ENCODE assay signal across 21 mouse cellular contexts in genomic region chr14:118674224-118674623, GRCm38 (mm10). TPM values are rescaled to one million over a fixed set of nuclear protein-coding genes. Genes with fewer than 3 reads are reported as not detected.
DNase-seq lines count a peak whose midpoint lies in the region; ATAC-seq and TF ChIP-seq lines count a peak whose summit lies in the region.
"Had no signal": no experiment of that assay in that cellular context is flagged by ENCODE, and none has a peak within 500 bp of the region (broad histone marks: within the 10 kb centered on the region; RNA-seq: fewer than 3 reads in every experiment).

No protein-coding gene starts in this region.

- no peak overlapping the region for H3K4me3 ChIP-seq in liver, embryonic 11.5 days (ENCODE audit: low read depth, low read length)
- H3K4me3 ChIP-seq in liver, postnatal 0 days (ENCODE audit: low read depth, low read length) = no peak overlapping the region
- no peak overlapping the region for H3K4me3 ChIP-seq in bone marrow, adult 2 months (replicated peaks; ENCODE audit: control insufficient read depth, low read depth, low read length)
- H3K4me3 ChIP-seq in macrophage (ENCODE audit: inconsistent target) = no peak overlapping the region
- H3K4me3 ChIP-seq: embryonic facial prominence, embryonic 13.5 days; forebrain, embryonic 10.5 days; forebrain, embryonic 15.5 days; heart, embryonic 13.5 days; hindbrain, embryonic 10.5 days; hindbrain, embryonic 15.5 days; limb, embryonic 10.5 days; limb, embryonic 15.5 days; lung, embryonic 15.5 days; midbrain, embryonic 15.5 days; stomach, embryonic 15.5 days had no signal

- H3K27me3 ChIP-seq in liver, embryonic 11.5 days (replicated peaks; ENCODE audit: control insufficient read depth, insufficient read depth, low read length) = no peaks in the 10 kb centered on the region
- 0 out of 2 replicates have a peak, but pooled peaks cover 3% of the 10 kb centered on the region for H3K27me3 ChIP-seq in liver, postnatal 0 days (ENCODE audit: insufficient read depth, low read length)
- H3K27me3 ChIP-seq: forebrain, embryonic 15.5 days; heart, embryonic 13.5 days; hindbrain, embryonic 15.5 days; limb, embryonic 15.5 days; lung, embryonic 15.5 days; midbrain, embryonic 15.5 days; stomach, embryonic 15.5 days had no signal

- H3K4me1 ChIP-seq in liver, embryonic 11.5 days (replicated peaks; ENCODE audit: control insufficient read depth, insufficient read depth, low read length) = peaks cover 10% of the 10 kb centered on the region
- peaks cover 17% of the 10 kb centered on the region for H3K4me1 ChIP-seq in liver, postnatal 0 days (ENCODE audit: insufficient read depth)
- peaks cover 7% of the 10 kb centered on the region for H3K4me1 ChIP-seq in bone marrow, adult 2 months (ENCODE audit: control insufficient read depth, insufficient read depth, low read length)
- H3K4me1 ChIP-seq: forebrain, embryonic 15.5 days; heart, embryonic 13.5 days; hindbrain, embryonic 15.5 days; lung, embryonic 15.5 days; midbrain, embryonic 15.5 days had no signal

- DNase-seq in liver, embryonic 11.5 days (ENCODE audit: low spot score) = no peak
- DNase-seq in liver, postnatal 0 days = no peak
- no peak for DNase-seq in adrenal gland, postnatal 14 days
- DNase-seq in gastrocnemius, postnatal 10 days = no peak
- DNase-seq in cerebellum, adult 9-11 months = no peak
- DNase-seq: kidney, postnatal 4 days; right cerebral cortex, postnatal 25 days had no signal

- WGBS in liver, embryonic 11.5 days = 51% methylated on average over 7 of the region's 7 CpGs
- 49% methylated on average over 7 of the region's 7 CpGs for WGBS in liver, postnatal 0 days (ENCODE audit: insufficient replicate concordance)
- WGBS in bone marrow, adult 2 months = 38% methylated on average over 7 of the region's 7 CpGs
- WGBS in macrophage (ENCODE audit: missing documents) = 66% methylated on average over 7 of the region's 7 CpGs

- no peaks in the 10 kb centered on the region for H3K36me3 ChIP-seq in liver, embryonic 11.5 days (ENCODE audit: control insufficient read depth, insufficient read depth, low read length)
- H3K36me3 ChIP-seq in liver, postnatal 0 days (replicated peaks; ENCODE audit: insufficient read depth, low read length) = no peaks in the 10 kb centered on the region
- H3K36me3 ChIP-seq in macrophage (ENCODE audit: inconsistent target) = no peaks in the 10 kb centered on the region
- H3K36me3 ChIP-seq: embryonic facial prominence, embryonic 13.5 days; forebrain, embryonic 10.5 days; forebrain, embryonic 15.5 days; heart, embryonic 13.5 days; hindbrain, embryonic 10.5 days; hindbrain, embryonic 15.5 days; limb, embryonic 10.5 days; limb, embryonic 15.5 days; lung, embryonic 15.5 days; midbrain, embryonic 15.5 days; stomach, embryonic 15.5 days had no signal

- no peak overlapping the region for H3K9ac ChIP-seq in liver, embryonic 11.5 days (ENCODE audit: low read depth, low read length)
- no peak overlapping the region for H3K9ac ChIP-seq in liver, postnatal 0 days (replicated peaks)
- H3K9ac ChIP-seq: embryonic facial prominence, embryonic 13.5 days; forebrain, embryonic 15.5 days; heart, embryonic 13.5 days; hindbrain, embryonic 15.5 days; limb, embryonic 15.5 days; lung, embryonic 15.5 days; midbrain, embryonic 15.5 days; stomach, embryonic 15.5 days had no signal

- no peak for TF ChIP-seq POLR2A in bone marrow, adult 2 months (IDR thresholded peaks at IDR 0.05; ENCODE audit: borderline replicate concordance, control insufficient read depth, low read depth, low read length)

- H3K4me2 ChIP-seq in liver, embryonic 11.5 days = no peak overlapping the region
- no peak overlapping the region for H3K4me2 ChIP-seq in liver, postnatal 0 days (ENCODE audit: low read depth, low read length)
- H3K4me2 ChIP-seq: embryonic facial prominence, embryonic 13.5 days; forebrain, embryonic 15.5 days; heart, embryonic 13.5 days; hindbrain, embryonic 15.5 days; limb, embryonic 15.5 days; lung, embryonic 15.5 days; midbrain, embryonic 15.5 days; stomach, embryonic 15.5 days had no signal

- TF ChIP-seq EP300 in liver, postnatal 0 days (IDR thresholded peaks at IDR 0.05; ENCODE audit: low read depth) = no peak

- H3K79me2 ChIP-seq in macrophage (ENCODE audit: inconsistent target) = no peaks in the 10 kb centered on the region; the same call in 1 of the 2 replicates

- peak; percentile 57 for ATAC-seq in liver, embryonic 11.5 days (replicated peaks; ENCODE audit: low FRiP score)
- ATAC-seq in liver, postnatal 0 days = no peak
- ATAC-seq: forebrain, embryonic 15.5 days; midbrain, embryonic 15.5 days had no signal

- TF ChIP-seq CTCF in liver, postnatal 0 days (IDR thresholded peaks at IDR 0.05; ENCODE audit: low read depth) = no peak
- no peak for TF ChIP-seq CTCF in bone marrow, adult 2 months (IDR thresholded peaks at IDR 0.05; ENCODE audit: control insufficient read depth, insufficient read depth, low read length)

- H3K27ac ChIP-seq in liver, embryonic 11.5 days (ENCODE audit: low read depth, low read length) = no peak overlapping the region
- H3K27ac ChIP-seq in liver, postnatal 0 days (ENCODE audit: low read depth) = no peak overlapping the region
- H3K27ac ChIP-seq in bone marrow, adult 2 months (ENCODE audit: control insufficient read depth, insufficient read depth, low read depth, low read length, poor library complexity) = peak overlapping the region; percentile 3; the same call in 1 of the 2 replicates
- peak overlapping the region; percentile 27; the same call in 1 of the 2 replicates for H3K27ac ChIP-seq in macrophage
- H3K27ac ChIP-seq: embryonic facial prominence, embryonic 13.5 days; forebrain, embryonic 10.5 days; forebrain, embryonic 15.5 days; heart, embryonic 13.5 days; hindbrain, embryonic 10.5 days; hindbrain, embryonic 15.5 days; kidney, postnatal 0 days; limb, embryonic 15.5 days; lung, embryonic 15.5 days; midbrain, embryonic 15.5 days; stomach, embryonic 15.5 days had no signal

- H3K9me3 ChIP-seq in liver, embryonic 11.5 days (ENCODE audit: control insufficient read depth, low read length) = no peaks in the 10 kb centered on the region
- no peaks in the 10 kb centered on the region for H3K9me3 ChIP-seq in liver, postnatal 0 days (ENCODE audit: low read length)
- H3K9me3 ChIP-seq: embryonic facial prominence, embryonic 13.5 days; forebrain, embryonic 10.5 days; forebrain, embryonic 15.5 days; heart, embryonic 13.5 days; hindbrain, embryonic 10.5 days; hindbrain, embryonic 15.5 days; limb, embryonic 10.5 days; limb, embryonic 15.5 days; lung, embryonic 15.5 days; midbrain, embryonic 15.5 days; stomach, embryonic 15.5 days had no signal

RNA-seq across cellular contexts. Expression of gene Abcc4, which starts 31.8 kb away (rescaled TPM):
- polyA plus RNA-seq in liver, embryonic 11.5 days (2014; fragmentation: Nextera tagmentation; extraction: Ambion mirVana) = 4.5 and 5.8 TPM in 2 replicates
- 1.1 and 1.2 TPM in 2 replicates for polyA plus RNA-seq in liver, postnatal 0 days (2015; fragmentation: Nextera tagmentation; extraction: Ambion mirVana)
- 5.5 and 7.7 TPM in 2 replicates for polyA plus RNA-seq in bone marrow, adult 2 months (2011; ENCODE audit: insufficient read depth, insufficient read length, low replicate concordance, missing spikeins)
- 10 to 100 TPM; 16.8 to 61.0 (median 35.9) TPM for total RNA-seq in macrophage (2018; cell fraction: chromatin; rRNA removed)
- 10 to 100 TPM in 10 of 26 experiments, 1 to 10 TPM in 16; 4.1 to 12.0 (median 8.7) TPM for total RNA-seq in macrophage (2018; cell fraction: cytosol; rRNA removed)
- 10 to 100 TPM in 25 of 26 experiments, 1 to 10 TPM in 1; 9.8 to 28.7 (median 19.2) TPM for total RNA-seq in macrophage (2018; cell fraction: nucleus; rRNA removed)
- 7.4 to 10.5 TPM (median 9.2 TPM) in 3 replicates for polyA plus RNA-seq in macrophage (2018)
- total RNA-seq in adrenal gland, postnatal 14 days (2021) = 9.4 and 10.4 TPM in 2 replicates
- total RNA-seq in gastrocnemius, postnatal 10 days (2021) = 1 to 10 TPM; 3.8 to 4.8 TPM

Comparison
In these comparisons a context has a peak if more than half of its experiments do, and no peak if none do; other contexts are left out.
1. H3K27ac ChIP-seq: peak in bone marrow, adult 2 months (single experiment) and macrophage (single experiment); none in liver, embryonic 11.5 days (single experiment) and liver, postnatal 0 days (single experiment).